Mouse (Mus musculus): ENCODE results near the gene Pde4d. TPM values are rescaled to one million over a fixed set of nuclear protein-coding genes. Genes with fewer than 3 reads are reported as not detected.
A peak's percentile ranks its signal among the peaks of the same experiment; 100 is the strongest.

Pde4d gene
- polyA plus RNA-seq, 1 experiment from 2014 or later: 27.9 TPM

GRCm38 (mm10) chr13:108498773-108499313, 49.1 kb downstream of the Pde4d start:
- peak overlapping the region; percentile 36 for H3K4me2 ChIP-seq (ENCODE audit: low read depth, low read length)
- no peaks in the 10 kb centered on the region for H3K9me3 ChIP-seq (replicated peaks; ENCODE audit: control insufficient read depth, low read length)

GRCm38 (mm10) chr13:108501386-108501785, 51.6 kb downstream of the Pde4d start:
- 38% methylated on average over 1 of the region's 1 CpGs for WGBS
- H3K4me2 ChIP-seq (ENCODE audit: low read depth, low read length): no peak overlapping the region
- H3K9ac ChIP-seq (ENCODE audit: low read length): no peak overlapping the region
- H3K9me3 ChIP-seq (replicated peaks; ENCODE audit: control insufficient read depth, low read length): no peaks in the 10 kb centered on the region
- no peaks in the 10 kb centered on the region for H3K27me3 ChIP-seq (ENCODE audit: control insufficient read depth, insufficient read depth, low read length)
- peaks cover 4% of the 10 kb centered on the region; the same call in 1 of the 2 replicates for H3K4me1 ChIP-seq (ENCODE audit: control insufficient read depth, insufficient read depth, low read length)
- no peak overlapping the region for H3K4me3 ChIP-seq (ENCODE audit: low read length)
- H3K36me3 ChIP-seq (ENCODE audit: control insufficient read depth, insufficient read depth): no peaks in the 10 kb centered on the region
- no peak overlapping the region for H3K27ac ChIP-seq (ENCODE audit: low read length)
- ATAC-seq (replicated peaks; ENCODE audit: extremely low read depth, insufficient read depth, low FRiP score): no peak

More at GRCm38 (mm10) chr13:108498773-108499313, 49.1 kb downstream of the Pde4d start:
- 51% methylated on average over 9 of the region's 9 CpGs for WGBS
- Histone ChIP-seq H3K27ac (ENCODE audit: low read length) (no peak overlapping the region), H3K4me1 (ENCODE audit: control insufficient read depth, insufficient read depth, low read length) (peaks cover 4% of the 10 kb centered on the region; the same call in 1 of the 2 replicates), H3K27me3 (ENCODE audit: control insufficient read depth, insufficient read depth, low read length) (no peaks in the 10 kb centered on the region), H3K9ac (ENCODE audit: low read length) (no peak overlapping the region), H3K36me3 (ENCODE audit: control insufficient read depth, insufficient read depth) (no peaks in the 10 kb centered on the region), H3K4me3 (ENCODE audit: low read length) (no peak overlapping the region)
- no peak for ATAC-seq (replicated peaks; ENCODE audit: extremely low read depth, insufficient read depth, low FRiP score)

GRCm38 (mm10) chr13:108524548-108524947, 74.8 kb downstream of the Pde4d start:
- ATAC-seq (replicated peaks; ENCODE audit: extremely low read depth, insufficient read depth, low FRiP score): no peak
- H3K4me1 ChIP-seq (ENCODE audit: control insufficient read depth, insufficient read depth, low read length): peaks cover 16% of the 10 kb centered on the region
- no peak overlapping the region for H3K27ac ChIP-seq (ENCODE audit: low read length)
- H3K27me3 ChIP-seq (ENCODE audit: control insufficient read depth, insufficient read depth, low read length): no peaks in the 10 kb centered on the region
- no peaks in the 10 kb centered on the region for H3K36me3 ChIP-seq (ENCODE audit: control insufficient read depth, insufficient read depth)
- WGBS: 72% methylated on average over 4 of the region's 4 CpGs
- H3K4me3 ChIP-seq (ENCODE audit: low read length): no peak overlapping the region
- no peak overlapping the region for H3K9ac ChIP-seq (ENCODE audit: low read length)
- H3K4me2 ChIP-seq (ENCODE audit: low read depth, low read length): no peak overlapping the region
- H3K9me3 ChIP-seq (replicated peaks; ENCODE audit: control insufficient read depth, low read length): no peaks in the 10 kb centered on the region

GRCm38 (mm10) chr13:108524969-108525368, 75.2 kb downstream of the Pde4d start:
- Histone ChIP-seq H3K4me1 (ENCODE audit: control insufficient read depth, insufficient read depth, low read length) (peaks cover 16% of the 10 kb centered on the region), H3K9me3 (replicated peaks; ENCODE audit: control insufficient read depth, low read length) (no peaks in the 10 kb centered on the region), H3K27ac (ENCODE audit: low read length) (no peak overlapping the region), H3K4me3 (ENCODE audit: low read length) (no peak overlapping the region), H3K9ac (ENCODE audit: low read length) (no peak overlapping the region), H3K4me2 (ENCODE audit: low read depth, low read length) (no peak overlapping the region), H3K36me3 (ENCODE audit: control insufficient read depth, insufficient read depth) (no peaks in the 10 kb centered on the region), H3K27me3 (ENCODE audit: control insufficient read depth, insufficient read depth, low read length) (no peaks in the 10 kb centered on the region)
- WGBS: 58% methylated on average over 6 of the region's 6 CpGs
- ATAC-seq (replicated peaks; ENCODE audit: extremely low read depth, insufficient read depth, low FRiP score): no peak

GRCm38 (mm10) chr13:108526258-108527007, 76.7 kb downstream of the Pde4d start:
- Histone ChIP-seq H3K9ac (ENCODE audit: low read length) (no peak overlapping the region; the same call in 1 of the 2 replicates), H3K4me1 (ENCODE audit: control insufficient read depth, insufficient read depth, low read length) (peaks cover 16% of the 10 kb centered on the region), H3K4me3 (ENCODE audit: low read length) (no peak overlapping the region), H3K4me2 (ENCODE audit: low read depth, low read length) (no peak overlapping the region), H3K27ac (ENCODE audit: low read length) (peak overlapping the region; percentile 57), H3K36me3 (ENCODE audit: control insufficient read depth, insufficient read depth) (no peaks in the 10 kb centered on the region), H3K9me3 (replicated peaks; ENCODE audit: control insufficient read depth, low read length) (no peaks in the 10 kb centered on the region), H3K27me3 (ENCODE audit: control insufficient read depth, insufficient read depth, low read length) (no peaks in the 10 kb centered on the region)
- ATAC-seq (replicated peaks; ENCODE audit: extremely low read depth, insufficient read depth, low FRiP score): no peak
- 73% methylated on average over 13 of the region's 13 CpGs for WGBS

- WGBS: 43% methylated on average over 7 of the region's 7 CpGs
- Histone ChIP-seq H3K9ac (ENCODE audit: low read length) (no peak overlapping the region; the same call in 1 of the 2 replicates), H3K4me2 (ENCODE audit: low read depth, low read length) (no peak overlapping the region), H3K4me1 (ENCODE audit: control insufficient read depth, insufficient read depth, low read length) (peaks cover 16% of the 10 kb centered on the region), H3K36me3 (ENCODE audit: control insufficient read depth, insufficient read depth) (no peaks in the 10 kb centered on the region), H3K4me3 (ENCODE audit: low read length) (no peak overlapping the region), H3K27ac (ENCODE audit: low read length) (peak overlapping the region; percentile 57), H3K9me3 (replicated peaks; ENCODE audit: control insufficient read depth, low read length) (no peaks in the 10 kb centered on the region), H3K27me3 (ENCODE audit: control insufficient read depth, insufficient read depth, low read length) (no peaks in the 10 kb centered on the region)
- ATAC-seq (replicated peaks; ENCODE audit: extremely low read depth, insufficient read depth, low FRiP score): peak; percentile 78
These were observed 77.5 kb downstream of the Pde4d start for GRCm38 (mm10) chr13:108527090-108527770.

- Histone ChIP-seq H3K9ac (ENCODE audit: low read length) (no peak overlapping the region), H3K27ac (ENCODE audit: low read length) (no peak overlapping the region), H3K4me3 (ENCODE audit: low read length) (no peak overlapping the region), H3K27me3 (ENCODE audit: control insufficient read depth, insufficient read depth, low read length) (no peaks in the 10 kb centered on the region), H3K4me1 (ENCODE audit: control insufficient read depth, insufficient read depth, low read length) (peaks cover 16% of the 10 kb centered on the region), H3K9me3 (replicated peaks; ENCODE audit: control insufficient read depth, low read length) (no peaks in the 10 kb centered on the region), H3K4me2 (ENCODE audit: low read depth, low read length) (no peak overlapping the region), H3K36me3 (ENCODE audit: control insufficient read depth, insufficient read depth) (no peaks in the 10 kb centered on the region)
- 70% methylated on average over 1 of the region's 1 CpGs for WGBS
- no peak for ATAC-seq (replicated peaks; ENCODE audit: extremely low read depth, insufficient read depth, low FRiP score)
These were observed 78.6 kb downstream of the Pde4d start for GRCm38 (mm10) chr13:108528343-108528742.

GRCm38 (mm10) chr13:108532875-108533274, 83.1 kb downstream of the Pde4d start:
- Histone ChIP-seq H3K4me2 (ENCODE audit: low read depth, low read length) (no peak overlapping the region), H3K27ac (ENCODE audit: low read length) (no peak overlapping the region), H3K4me3 (ENCODE audit: low read length) (no peak overlapping the region), H3K27me3 (ENCODE audit: control insufficient read depth, insufficient read depth, low read length) (no peaks in the 10 kb centered on the region), H3K4me1 (ENCODE audit: control insufficient read depth, insufficient read depth, low read length) (no peaks in the 10 kb centered on the region; the same call in 1 of the 2 replicates), H3K9me3 (replicated peaks; ENCODE audit: control insufficient read depth, low read length) (no peaks in the 10 kb centered on the region), H3K9ac (ENCODE audit: low read length) (no peak overlapping the region), H3K36me3 (ENCODE audit: control insufficient read depth, insufficient read depth) (no peaks in the 10 kb centered on the region)
- WGBS: 85% methylated on average over 1 of the region's 1 CpGs
- no peak for ATAC-seq (replicated peaks; ENCODE audit: extremely low read depth, insufficient read depth, low FRiP score)

- ATAC-seq (replicated peaks; ENCODE audit: extremely low read depth, insufficient read depth, low FRiP score): no peak
- no peaks in the 10 kb centered on the region for H3K36me3 ChIP-seq (ENCODE audit: control insufficient read depth, insufficient read depth)
- WGBS: 30% methylated on average over 4 of the region's 4 CpGs
These were observed 86.7 kb downstream of the Pde4d start for GRCm38 (mm10) chr13:108536436-108536835.

More at GRCm38 (mm10) chr13:108536436-108536835, 86.7 kb downstream of the Pde4d start:
- Histone ChIP-seq H3K4me3 (ENCODE audit: low read length) (no peak overlapping the region), H3K9me3 (replicated peaks; ENCODE audit: control insufficient read depth, low read length) (no peaks in the 10 kb centered on the region), H3K9ac (ENCODE audit: low read length) (no peak overlapping the region), H3K4me1 (ENCODE audit: control insufficient read depth, insufficient read depth, low read length) (no peaks in the 10 kb centered on the region), H3K27me3 (ENCODE audit: control insufficient read depth, insufficient read depth, low read length) (no peaks in the 10 kb centered on the region), H3K4me2 (ENCODE audit: low read depth, low read length) (no peak overlapping the region), H3K27ac (ENCODE audit: low read length) (no peak overlapping the region)
